Mouse (Mus musculus) CH12.LX (cell line): ENCODE results near the gene Elavl4. TPM values are rescaled to one million over a fixed set of nuclear protein-coding genes. Genes with fewer than 3 reads are reported as not detected.

Experiments
- DNase-seq: peaks from one replicate; pipeline ENCODE4 v3.0.0-alpha.2; 2013; ENCODE audit errors: extremely low read depth
- H3K27ac ChIP-seq: 2 replicates; pipeline ENCODE4 v1.5.1; 2012; ENCODE audit warnings: low read depth, mild to moderate bottlenecking, control low read depth, moderate library complexity; ENCODE audit not compliant: insufficient read depth
- H3K27me3 ChIP-seq: replicated peaks from 2 replicates; pipeline ENCODE3; 2012; ENCODE audit warnings: inconsistent platforms
- H3K36me3 ChIP-seq, 2 experiments: replicated peaks in 1 of 2; 2 replicates each; pipeline versions ENCODE3 to v1.6.1; 2012; ENCODE audit warnings: inconsistent platforms in 1 of 2, low read length in 1 of 2, mild to moderate bottlenecking in 1 of 2, mixed read lengths in 1 of 2, moderate library complexity in 1 of 2; ENCODE audit not compliant: control insufficient read depth in 1 of 2, insufficient read depth in 1 of 2
- H3K4me1 ChIP-seq, 2 experiments: 2 replicates each; pipeline ENCODE4 v1.6.1; 2012; ENCODE audit warnings: inconsistent platforms in 1 of 2, moderate library complexity in 1 of 2; ENCODE audit not compliant: insufficient read depth in 2 of 2, control insufficient read depth in 1 of 2
- H3K4me2 ChIP-seq: 2 replicates; pipeline ENCODE4 v1.6.1; 2012; ENCODE audit warnings: low read depth, mild to moderate bottlenecking, control low read depth; ENCODE audit not compliant: poor library complexity, insufficient read depth, severe bottlenecking
- H3K4me3 ChIP-seq, 3 experiments: fragments of 150-350 bp in 1 of 3; sonication (generic) in 1 of 3; replicated peaks in 1 of 3; 2 replicates each; pipeline versions ENCODE3 to v1.5.1; 2011 to 2012; ENCODE audit warnings: low read depth in 2 of 3, low read length in 2 of 3, mild to moderate bottlenecking in 2 of 3, moderate library complexity in 2 of 3, control low read depth in 1 of 3, improper control_type of control experiment in 1 of 3, inconsistent platforms in 1 of 3, mixed read lengths in 1 of 3; ENCODE audit not compliant: poor library complexity in 1 of 3
- H3K79me2 ChIP-seq: replicated peaks from 2 replicates; pipeline ENCODE4 v1.6.1; 2012; ENCODE audit warnings: mild to moderate bottlenecking, moderate library complexity; ENCODE audit not compliant: control insufficient read depth, poor library complexity, insufficient read depth, severe bottlenecking; ENCODE audit errors: extremely low read depth
- H3K9ac ChIP-seq: 2 replicates; pipeline ENCODE4 v1.6.1; 2012; ENCODE audit warnings: low read depth, mild to moderate bottlenecking, control low read depth, moderate library complexity; ENCODE audit not compliant: insufficient read depth
- H3K9me3 ChIP-seq: replicated peaks from 2 replicates; pipeline ENCODE3; 2012; ENCODE audit warnings: low read length, inconsistent platforms, mixed read lengths
- CHD1 ChIP-seq: IDR thresholded peaks from 2 replicates; pipeline ENCODE4 v1.6.1; 2012; ENCODE audit warnings: low read depth, low read length, improper control_type of control experiment, inconsistent platforms
- CTCF ChIP-seq, 2 experiments: IDR thresholded peaks in 1 of 2; conservative IDR thresholded peaks in 1 of 2; 2 replicates each; pipeline ENCODE4 v1.5.1; 2011 to 2012; ENCODE audit warnings: low read depth in 2 of 2, low read length in 2 of 2, improper control_type of control experiment in 1 of 2, inconsistent platforms in 1 of 2, mild to moderate bottlenecking in 1 of 2, moderate library complexity in 1 of 2
- E2F4 ChIP-seq: IDR thresholded peaks from 2 replicates; pipeline ENCODE4 v1.6.1; 2011; ENCODE audit warnings: low read depth, low read length, improper control_type of control experiment; ENCODE audit not compliant: insufficient replicate concordance
- ELF1 ChIP-seq: IDR thresholded peaks from 2 replicates; pipeline ENCODE4 v1.6.1; 2014; ENCODE audit warnings: low read depth, mild to moderate bottlenecking, inconsistent platforms, low read length, improper control_type of control experiment
- ETS1 ChIP-seq: conservative IDR thresholded peaks from 2 replicates; pipeline ENCODE4 v1.6.1; 2012; ENCODE audit warnings: low read depth, mild to moderate bottlenecking, inconsistent platforms, low read length, improper control_type of control experiment, moderate library complexity
- GABPA ChIP-seq: IDR thresholded peaks from 2 replicates; pipeline ENCODE4 v1.6.1; 2012; ENCODE audit warnings: low read depth, low read length, improper control_type of control experiment, inconsistent platforms; ENCODE audit not compliant: insufficient replicate concordance
- JUN ChIP-seq: IDR thresholded peaks from 2 replicates; pipeline ENCODE4 v1.6.1; 2011; ENCODE audit warnings: low read depth, mild to moderate bottlenecking, low read length, improper control_type of control experiment, moderate library complexity; ENCODE audit not compliant: insufficient read depth
- MAX ChIP-seq: IDR thresholded peaks from 2 replicates; pipeline ENCODE4 v1.6.1; 2011; ENCODE audit warnings: low read length, improper control_type of control experiment
- MAZ ChIP-seq: IDR thresholded peaks from 2 replicates; pipeline ENCODE4 v1.6.1; 2012; ENCODE audit warnings: low read depth, mild to moderate bottlenecking, inconsistent platforms, low read length, improper control_type of control experiment, moderate library complexity
- MEF2A ChIP-seq: IDR thresholded peaks from 2 replicates; pipeline ENCODE4 v1.6.1; 2014; ENCODE audit warnings: low read depth, mild to moderate bottlenecking, inconsistent platforms, low read length, improper control_type of control experiment, borderline replicate concordance
- NELFE ChIP-seq: IDR thresholded peaks from 2 replicates; pipeline ENCODE4 v1.6.1; 2011; ENCODE audit warnings: low read depth, low read length, improper control_type of control experiment
- PAX5 ChIP-seq: IDR thresholded peaks from 2 replicates; pipeline ENCODE4 v1.6.1; 2012; ENCODE audit warnings: low read length, inconsistent platforms, mixed read lengths
- POLR2A ChIP-seq: IDR thresholded peaks from 2 replicates; pipeline ENCODE4 v1.6.1; 2011; ENCODE audit warnings: low read depth, mild to moderate bottlenecking, improper control_type of control experiment, low read length
- POLR2AphosphoS2 ChIP-seq: IDR thresholded peaks from 2 replicates; pipeline ENCODE4 v1.6.1; 2011; ENCODE audit warnings: low read depth, low read length, improper control_type of control experiment
- RAD21 ChIP-seq: IDR thresholded peaks from 2 replicates; pipeline ENCODE4 v1.6.1; 2011; ENCODE audit warnings: low read depth, mild to moderate bottlenecking, low read length, improper control_type of control experiment, moderate library complexity
- SMC3 ChIP-seq: IDR thresholded peaks from 2 replicates; pipeline ENCODE4 v1.6.1; 2011; ENCODE audit warnings: low read depth, low read length, improper control_type of control experiment
- TBP ChIP-seq: conservative IDR thresholded peaks from 2 replicates; pipeline ENCODE4 v1.6.1; 2011; ENCODE audit warnings: low read depth, low read length, improper control_type of control experiment
- TCF12 ChIP-seq: IDR thresholded peaks from 2 replicates; pipeline ENCODE4 v1.6.1; 2014; ENCODE audit warnings: low read depth, mild to moderate bottlenecking, inconsistent platforms, low read length, improper control_type of control experiment
- UBTF ChIP-seq: IDR thresholded peaks from 2 replicates; pipeline ENCODE4 v1.6.1; 2012; ENCODE audit warnings: low read depth, mild to moderate bottlenecking, inconsistent platforms, low read length, improper control_type of control experiment, moderate library complexity
- USF1 ChIP-seq: IDR thresholded peaks from 2 replicates; pipeline ENCODE4 v1.6.1; 2014; ENCODE audit warnings: low read depth, mild to moderate bottlenecking, inconsistent platforms, low read length, improper control_type of control experiment
- ZC3H11A ChIP-seq: IDR thresholded peaks from 2 replicates; pipeline ENCODE4 v1.6.1; 2012; ENCODE audit warnings: low read depth, mild to moderate bottlenecking, inconsistent platforms, low read length, improper control_type of control experiment
- ZMIZ1 ChIP-seq: IDR thresholded peaks from 2 replicates; pipeline ENCODE4 v1.6.1; 2012; ENCODE audit warnings: low read depth, mild to moderate bottlenecking, inconsistent platforms, low read length, improper control_type of control experiment
- ZNF384 ChIP-seq: IDR thresholded peaks from 2 replicates; pipeline ENCODE4 v1.6.1; 2012; ENCODE audit warnings: low read depth, low read length, improper control_type of control experiment, inconsistent platforms
- dilution Hi-C: fragments of 300-500 bp; cut with MboI; formaldehyde crosslinking; loops from 2 replicates; pipeline ENCODE4 v1.14.3; 2020; ENCODE audit warnings: low sequenced_read_pairs; ENCODE audit not compliant: extremely low pct_unique_long_range_greater_than_20kb, extremely low pct_ligation_motif_present
- in situ Hi-C: fragments of 300-500 bp; cut with MboI; formaldehyde crosslinking; loops from 3 replicates; pipeline ENCODE4 v1.14.3; 2019; ENCODE audit warnings: low sequenced_read_pairs, low pct_ligation_motif_present, low pct_unique_long_range_greater_than_20kb, mixed read lengths
- polyA plus RNA-seq: library from polyadenylated mRNA; unstranded; fragments of >175 nt; gene quantifications from 2 replicates; pipeline ENCODE4 v1.2.1, GENCODE M21; 2012; ENCODE audit warnings: low read depth; ENCODE audit not compliant: insufficient read length
- total RNA-seq, 2 experiments: library from RNA; depleted of rRNA; stranded (reverse); fragments of 300-350 nt in 1 of 2; fragments of >200 nt in 1 of 2; gene quantifications; 2 replicates each; pipeline ENCODE4 v1.2.3; 2012 to 2014

Elavl4 gene
- total and polyA plus RNA-seq, 3 experiments, result not detected

- no peak overlapping the region for H3K9ac ChIP-seq
- no peak for TF ChIP-seq JUN
- TF ChIP-seq PAX5, result no peak
- no peak for TF ChIP-seq TCF12
- TF ChIP-seq MEF2A, result no peak
- no peak for TF ChIP-seq POLR2AphosphoS2
- TF ChIP-seq MAZ, result no peak
- no peak for TF ChIP-seq POLR2A
- H3K27me3 ChIP-seq, result peaks cover 9% of the 10 kb centered on the region
- no peaks in the 10 kb centered on the region for H3K4me1 ChIP-seq
- in situ Hi-C loops (no loop called here), dilution Hi-C loops (no loop called here)
- H3K4me3 ChIP-seq, result no peak overlapping the region
- H3K4me2 ChIP-seq, result no peak overlapping the region
- H3K79me2 ChIP-seq, result no peaks in the 10 kb centered on the region
- no peaks in the 10 kb centered on the region for H3K36me3 ChIP-seq
- no peak for DNase-seq
- H3K9me3 ChIP-seq, result no peaks in the 10 kb centered on the region
- no peak overlapping the region for H3K27ac ChIP-seq
Measured at GRCm38 (mm10) chr4:110227621-110228031, 124.1 kb downstream of the Elavl4 start.

DNA sequence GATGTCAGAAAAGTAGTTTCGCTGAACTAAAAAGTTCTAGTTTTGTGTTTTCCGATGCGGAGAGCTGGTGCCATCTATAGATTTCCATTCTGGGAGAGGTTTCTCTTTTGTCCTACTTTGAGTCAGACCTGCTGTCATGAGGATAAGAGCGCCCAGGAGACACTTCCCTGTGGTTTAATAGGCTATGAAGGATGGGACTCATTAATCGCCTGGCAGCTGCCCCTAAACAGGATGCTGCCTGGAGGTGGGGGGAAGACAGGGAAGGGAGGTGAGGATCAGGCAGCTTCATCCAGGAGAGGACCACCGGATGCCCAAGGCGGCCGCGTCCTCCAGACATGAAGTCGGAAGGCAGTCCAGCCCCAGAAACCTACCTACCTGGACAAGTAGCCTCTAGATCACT is 126.2 kb downstream of the Elavl4 start:
- no peaks in the 10 kb centered on the region for H3K4me1 ChIP-seq
- no peak for DNase-seq
- TF ChIP-seq ZNF384 (no peak), POLR2A (no peak), TBP (no peak), ETS1 (no peak), RAD21 (no peak), POLR2AphosphoS2 (no peak)
- H3K36me3 ChIP-seq, result no peaks in the 10 kb centered on the region
- no peaks in the 10 kb centered on the region for H3K79me2 ChIP-seq
- no peak overlapping the region for H3K27ac ChIP-seq
- no peaks in the 10 kb centered on the region for H3K9me3 ChIP-seq
- H3K27me3 ChIP-seq, result peaks cover 10% of the 10 kb centered on the region
- H3K4me3 ChIP-seq, result no peak overlapping the region
- H3K9ac ChIP-seq, result no peak overlapping the region
- in situ Hi-C loops (no loop called here), dilution Hi-C loops (no loop called here)
- no peak overlapping the region for H3K4me2 ChIP-seq

- Histone ChIP-seq H3K4me1 (no peaks in the 10 kb centered on the region), H3K9me3 (no peaks in the 10 kb centered on the region), H3K36me3 (no peaks in the 10 kb centered on the region), H3K9ac (no peak overlapping the region), H3K4me3 (no peak overlapping the region), H3K79me2 (no peaks in the 10 kb centered on the region), H3K4me2 (no peak overlapping the region), H3K27ac (no peak overlapping the region), H3K27me3 (peaks cover 7% of the 10 kb centered on the region)
- TF ChIP-seq ZC3H11A (no peak), ELF1 (no peak), NELFE (no peak), UBTF (no peak), CTCF (conservative IDR thresholded peaks at IDR 0.05 in 1 of 2, IDR thresholded peaks at IDR 0.05 in 1 of 2; ENCODE audit: low read depth in 2 of 2, low read length in 2 of 2) (no peak), CHD1 (no peak), ZNF384 (no peak), RAD21 (no peak), POLR2A (no peak), MAX (no peak), SMC3 (no peak), TBP (no peak), GABPA (no peak), ZMIZ1 (no peak), E2F4 (no peak), USF1 (no peak), JUN (no peak)
- dilution Hi-C loops, result no loop called here
- DNase-seq, result no peak
- in situ Hi-C loops, result no loop called here
Measured at GRCm38 (mm10) chr4:110218819-110219218, 132.9 kb downstream of the Elavl4 start.
